Mouse (Mus musculus): ENCODE data around the gene Snx6. TPM values are rescaled to one million over a fixed set of nuclear protein-coding genes. Genes with fewer than 3 reads are reported as not detected.
"Not testable (repeated sequence)": the region's sequence is repeated elsewhere in the genome, so short reads cannot be mapped to it uniquely, and the experiment has no call there.

Snx6 gene
- total RNA-seq, 1 experiment from 2014 or later: 54.1 TPM

- no peak for DNase-seq
Observed at GRCm38 (mm10) chr12:54803531-54803930, 8.0 kb upstream of the Snx6 start.

DNA sequence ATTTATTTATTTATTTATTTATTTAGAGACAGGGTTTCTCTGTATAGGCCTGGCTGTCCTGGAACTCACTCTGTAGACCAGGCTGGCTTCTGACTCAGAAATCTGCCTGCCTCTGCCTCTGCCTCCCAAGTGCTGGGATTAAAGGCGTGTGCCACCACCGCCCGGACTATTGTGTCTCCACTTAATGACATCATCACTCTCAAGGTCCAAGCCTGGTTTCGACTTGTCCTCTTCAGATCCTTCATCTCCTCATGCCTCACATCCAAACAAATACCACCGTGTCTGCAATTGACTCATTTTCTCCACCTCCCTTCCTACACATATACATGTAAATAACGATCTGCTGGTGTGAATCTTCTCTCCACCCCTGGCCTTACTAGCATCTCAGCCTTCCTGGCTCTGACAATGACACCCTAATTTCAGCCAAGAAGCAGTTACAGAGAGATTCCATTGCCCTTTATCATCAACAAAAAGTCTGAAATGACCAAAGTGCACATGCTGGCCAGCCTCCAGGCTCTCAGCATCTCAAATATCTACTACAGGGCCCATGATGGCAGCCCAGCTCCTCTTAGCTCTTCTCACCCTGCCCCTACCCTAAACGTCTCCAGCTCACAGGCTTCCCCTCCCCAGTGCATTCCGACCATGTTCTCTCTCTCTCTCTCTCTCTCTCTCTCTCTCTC lies 1.2 kb upstream of the Snx6 start:
- no peak for DNase-seq

DNA sequence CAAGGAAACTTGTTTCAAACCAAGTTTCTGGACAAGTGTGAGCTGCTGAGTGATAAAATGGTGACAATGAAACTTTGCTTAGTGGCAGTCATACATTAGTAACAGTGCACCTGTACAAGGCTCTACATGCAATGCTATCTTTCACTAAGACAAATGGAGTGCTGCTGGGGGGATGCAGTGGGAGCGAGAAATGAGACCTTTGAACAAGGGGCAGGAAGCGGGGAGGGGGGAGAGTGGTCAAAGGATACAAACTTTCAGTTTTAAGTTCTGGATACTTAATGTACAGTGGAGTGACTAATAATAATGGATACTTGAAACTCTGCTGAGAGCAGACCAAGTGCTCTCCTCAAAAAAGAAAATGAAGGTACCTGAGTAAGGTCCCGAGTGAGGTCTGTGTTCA lies 1.1 kb downstream of the Snx6 start:
- no peak for DNase-seq

GRCm38 (mm10) chr12:54791465-54791864 lies 4.0 kb downstream of the Snx6 start:
- no peak for DNase-seq

DNA sequence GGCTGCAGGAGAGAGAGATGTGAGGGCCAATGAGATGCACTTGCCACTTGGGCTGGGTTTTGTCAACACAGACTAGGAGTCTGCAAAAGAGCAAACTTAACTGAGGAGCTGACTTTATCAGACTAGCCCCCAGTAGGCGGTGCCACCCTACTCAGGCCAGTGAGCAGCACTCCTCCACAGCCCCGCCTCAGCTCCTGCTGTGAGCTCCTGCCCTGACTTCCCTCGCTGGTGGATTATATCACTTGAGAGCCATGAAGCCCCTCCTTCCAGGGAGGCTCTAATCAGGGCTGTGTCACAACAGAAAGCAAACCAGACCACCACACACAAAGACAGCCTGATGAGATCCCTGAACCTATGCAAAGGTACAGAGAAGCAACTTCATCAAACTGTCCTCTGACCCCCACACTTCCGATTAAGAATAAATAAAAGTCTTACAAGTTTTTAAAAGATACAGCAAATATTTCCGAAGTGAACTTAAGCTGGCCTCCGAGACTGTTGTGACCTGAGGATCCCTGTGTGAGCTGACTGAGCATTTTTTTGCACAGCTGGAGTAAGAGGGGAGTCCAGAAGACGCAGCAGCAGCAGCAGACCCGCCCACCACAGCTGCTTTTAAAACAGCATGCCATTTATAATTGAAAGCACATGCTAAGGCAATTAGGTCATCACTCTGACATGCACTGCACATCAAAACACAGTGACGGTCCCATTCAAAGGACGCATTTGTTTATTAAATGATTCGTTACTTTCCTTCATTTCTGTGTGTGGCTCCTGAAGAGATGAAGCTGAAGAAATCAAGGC lies 6.0 kb downstream of the Snx6 start:
- peak; percentile 17 for DNase-seq

DNA sequence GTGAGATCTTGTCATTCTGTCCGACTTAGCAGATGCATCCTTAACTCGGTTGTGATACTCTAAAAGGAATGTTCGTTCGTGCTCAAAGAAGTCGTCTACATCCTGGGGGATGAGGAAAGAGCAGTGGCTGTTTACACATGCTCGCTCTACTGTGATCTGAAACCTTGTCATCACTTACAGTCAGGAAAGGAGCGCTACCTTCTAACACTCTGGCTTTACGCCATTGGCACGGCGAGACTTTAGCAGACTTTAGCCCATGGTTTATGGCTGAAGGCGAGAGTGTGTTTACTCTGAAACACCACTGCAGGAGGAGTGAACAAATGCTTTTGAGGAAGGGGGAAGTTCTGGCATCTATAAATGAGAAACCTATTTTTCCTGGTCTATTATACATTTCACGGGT lies 31.9 kb downstream of the Snx6 start:
- no peak for DNase-seq

DNA sequence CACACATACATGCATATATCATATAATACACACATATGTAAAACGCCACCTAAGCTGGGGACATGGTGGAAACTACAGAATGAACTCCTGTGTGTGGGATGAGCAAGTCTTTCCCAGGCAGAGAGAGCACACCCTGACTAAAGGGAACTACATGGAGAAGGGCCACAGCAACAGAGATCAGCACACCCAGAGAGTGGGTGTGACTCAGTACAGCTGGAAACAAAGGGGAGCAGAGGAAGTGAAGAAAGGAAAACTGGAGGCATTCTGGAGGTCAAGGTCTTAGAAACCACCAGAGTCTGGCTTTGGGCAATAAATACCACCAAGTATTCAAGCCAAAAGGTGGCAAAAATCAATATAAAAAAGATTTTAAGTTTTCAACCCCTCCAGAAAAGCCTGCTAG lies 34.8 kb downstream of the Snx6 start:
- DNase-seq: no peak

DNA sequence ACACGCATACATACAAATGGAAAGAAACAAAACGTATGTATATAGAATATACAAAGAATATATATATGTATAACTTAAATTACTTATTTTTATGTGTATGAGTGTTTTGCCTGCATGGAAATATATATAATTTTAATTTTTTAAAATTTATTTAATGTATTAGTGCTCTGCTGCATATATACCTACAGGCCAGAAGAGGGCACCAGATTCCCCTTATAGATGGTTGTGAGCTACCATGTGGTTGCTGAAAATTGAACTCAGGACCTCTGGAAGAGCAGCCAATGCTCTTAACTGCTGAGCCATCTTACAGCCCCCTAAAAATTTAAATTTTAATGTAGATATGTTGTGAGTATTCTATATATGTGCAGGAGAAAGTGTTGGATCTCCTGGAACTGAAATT lies 36.7 kb downstream of the Snx6 start:
- DNase-seq: no peak

- DNase-seq: no peak
Observed at GRCm38 (mm10) chr12:54748647-54749046, 46.9 kb downstream of the Snx6 start.

DNA sequence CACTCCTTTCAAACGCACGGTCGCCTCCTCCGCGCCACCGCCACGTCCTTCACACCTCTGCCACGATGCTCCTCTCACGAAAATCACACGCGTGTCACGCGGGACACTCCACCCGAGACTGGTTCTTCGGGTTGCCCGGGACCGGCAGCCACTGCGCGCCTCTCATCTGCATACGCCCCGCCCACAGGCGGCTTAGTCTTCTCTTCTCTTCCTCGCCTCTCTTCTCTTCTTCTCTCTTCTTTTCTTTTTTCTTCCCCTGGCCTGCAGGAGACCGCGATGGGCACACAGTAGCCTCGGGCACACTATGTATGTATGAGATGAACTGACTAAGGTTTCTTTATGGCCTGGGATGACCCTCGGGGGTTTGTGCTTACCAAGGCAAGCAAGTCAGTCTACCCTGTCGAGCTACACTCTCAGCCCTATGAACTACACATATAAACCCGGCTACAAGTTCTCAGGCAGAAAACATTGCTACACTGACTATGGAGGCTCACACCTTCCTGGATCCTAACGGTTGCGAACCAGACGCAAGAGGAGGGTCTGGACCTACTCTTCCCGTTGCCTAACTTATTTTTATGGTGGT lies 56.8 kb downstream of the Snx6 start:
- peak; percentile 17 for DNase-seq

DNA sequence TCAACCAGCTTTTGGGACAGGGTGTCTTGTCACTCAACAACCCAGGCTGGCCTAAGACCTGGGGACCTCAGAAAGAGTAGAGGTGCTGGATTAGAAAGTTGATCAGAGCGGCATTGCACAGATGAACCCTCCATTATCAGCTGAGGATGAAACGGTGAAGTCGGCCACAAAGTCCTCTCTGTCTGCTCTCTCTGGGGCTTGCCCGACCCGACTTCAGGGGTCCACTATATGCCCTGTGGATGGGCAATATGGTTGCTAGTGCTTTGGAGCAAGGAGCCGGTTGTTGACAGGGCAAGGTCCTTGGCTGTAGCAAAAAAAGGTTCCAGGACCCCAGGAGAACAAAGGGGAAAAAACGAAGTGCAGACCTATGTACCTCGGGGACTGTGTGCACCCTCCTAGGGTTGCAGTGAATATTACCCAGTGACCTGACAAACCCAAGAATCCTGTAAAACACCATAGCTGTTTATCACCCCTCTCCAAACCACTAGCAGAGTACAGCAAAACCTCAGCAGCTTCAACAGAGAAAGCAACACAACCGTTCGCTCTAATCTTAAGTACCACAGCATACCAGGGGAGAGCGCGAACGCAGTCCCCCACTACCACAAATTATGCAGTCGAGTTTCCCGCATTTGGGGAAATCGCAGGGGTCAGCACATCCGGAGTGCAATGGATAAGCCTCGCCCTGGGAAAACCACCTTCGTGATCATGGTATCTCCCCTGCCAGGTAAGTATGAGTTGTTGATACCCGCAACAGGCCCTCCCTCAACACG lies 57.4 kb downstream of the Snx6 start:
- DNase-seq: not testable (repeated sequence)

DNA sequence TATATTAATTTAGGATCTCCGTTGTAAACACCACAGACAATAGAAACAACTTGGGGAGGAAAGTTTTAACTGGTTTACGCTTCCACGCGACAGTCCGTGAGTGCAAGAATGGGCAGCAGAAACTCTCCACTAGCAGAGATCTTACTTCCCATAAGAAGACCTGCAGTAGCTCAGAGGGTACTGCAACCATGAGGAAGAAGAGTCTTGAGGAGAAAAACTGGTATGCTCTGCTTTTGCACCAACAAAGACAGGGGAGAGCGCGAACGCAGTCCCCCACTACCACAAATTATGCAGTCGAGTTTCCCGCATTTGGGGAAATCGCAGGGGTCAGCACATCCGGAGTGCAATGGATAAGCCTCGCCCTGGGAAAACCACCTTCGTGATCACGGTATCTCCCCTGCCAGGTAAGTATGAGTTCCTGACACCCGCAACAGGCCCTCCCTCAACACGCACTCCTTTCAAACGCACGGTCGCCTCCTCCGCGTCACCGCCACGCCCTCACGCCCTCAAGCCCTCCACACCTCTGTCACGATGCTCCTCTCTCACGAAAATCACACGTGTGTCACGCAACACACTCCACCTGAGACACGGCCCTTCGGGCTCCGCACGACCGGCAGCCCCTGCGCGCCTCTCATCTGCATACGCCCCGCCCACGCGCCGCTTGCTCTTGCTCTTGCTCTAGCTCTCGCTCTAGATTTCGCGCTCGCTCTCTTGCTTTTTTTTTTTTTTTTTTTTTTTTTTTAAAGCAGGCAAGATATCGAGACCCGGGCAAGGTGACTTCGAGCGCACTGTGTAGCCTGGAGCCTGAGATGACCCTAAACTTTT lies 61.0 kb downstream of the Snx6 start:
- peak; percentile 66 for DNase-seq

DNA sequence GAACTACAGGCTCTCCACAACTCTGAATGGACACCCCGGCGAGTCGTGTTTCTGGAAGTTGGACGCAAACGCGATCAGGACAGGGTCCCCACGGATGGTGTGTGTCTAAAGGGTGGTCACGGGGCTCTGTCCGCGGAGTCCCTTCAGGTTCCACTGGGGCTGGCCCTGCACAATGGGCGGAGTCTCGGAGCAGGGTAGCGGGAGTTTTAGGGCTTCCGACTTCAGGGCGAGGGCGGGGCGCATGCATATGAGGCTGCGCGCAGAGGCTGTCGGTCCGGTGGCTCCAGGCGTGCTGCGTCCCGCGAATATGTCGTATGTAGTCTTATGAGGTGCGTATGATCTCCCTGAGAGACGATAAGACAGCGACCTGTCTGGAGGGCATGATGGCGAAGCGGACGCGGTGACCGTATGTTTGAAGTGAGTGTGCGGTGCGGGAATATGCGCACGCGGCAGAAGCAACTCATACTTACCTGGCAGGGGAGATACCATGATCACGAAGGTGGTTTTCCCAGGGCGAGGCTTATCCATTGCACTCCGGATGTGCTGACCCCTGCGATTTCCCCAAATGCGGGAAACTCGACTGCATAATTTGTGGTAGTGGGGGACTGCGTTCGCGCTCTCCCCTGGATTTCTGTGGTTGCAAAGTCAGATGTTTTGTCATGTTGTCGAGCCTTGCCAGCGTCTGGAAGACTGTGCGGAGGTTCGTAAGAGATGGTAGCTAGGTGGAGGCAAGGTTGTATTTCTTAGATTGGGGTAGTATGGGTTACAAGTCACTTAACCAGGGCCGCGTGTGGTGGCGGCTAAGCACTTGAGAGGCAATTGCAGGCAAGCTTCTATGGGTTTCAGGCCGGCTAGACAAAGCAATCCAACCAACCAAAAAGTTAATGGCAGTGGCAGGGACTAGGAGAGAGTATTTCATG lies 66.1 kb downstream of the Snx6 start:
- not testable (repeated sequence) for DNase-seq

- not testable (repeated sequence) for DNase-seq
Observed at GRCm38 (mm10) chr12:54718871-54719786, 76.4 kb downstream of the Snx6 start.

- DNase-seq: not testable (repeated sequence)
Observed at GRCm38 (mm10) chr12:54717516-54717915, 78.0 kb downstream of the Snx6 start.

GRCm38 (mm10) chr12:54713822-54714626 lies 81.5 kb downstream of the Snx6 start:
- not testable (repeated sequence) for DNase-seq

DNA sequence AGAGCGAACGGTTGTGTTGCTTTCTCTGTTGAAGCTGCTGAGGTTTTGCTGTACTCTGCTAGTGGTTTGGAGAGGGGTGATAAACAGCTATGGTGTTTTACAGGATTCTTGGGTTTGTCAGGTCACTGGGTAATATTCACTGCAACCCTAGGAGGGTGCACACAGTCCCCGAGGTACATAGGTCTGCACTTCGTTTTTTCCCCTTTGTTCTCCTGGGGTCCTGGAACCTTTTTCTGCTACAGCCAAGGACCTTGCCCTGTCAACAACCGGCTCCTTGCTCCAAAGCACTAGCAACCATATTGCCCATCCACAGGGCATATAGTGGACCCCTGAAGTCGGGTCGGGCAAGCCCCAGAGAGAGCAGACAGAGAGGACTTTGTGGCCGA lies 85.0 kb downstream of the Snx6 start:
- peak; percentile 68 for DNase-seq

- not testable (repeated sequence) for DNase-seq
Observed at GRCm38 (mm10) chr12:54709691-54710493, 85.6 kb downstream of the Snx6 start.
